Mouse (Mus musculus): ENCODE measurements around the gene Nat8f2. TPM values are rescaled to one million over a fixed set of nuclear protein-coding genes. Genes with fewer than 3 reads are reported as not detected.

The Nat8f2 gene
- polyA plus RNA-seq, 1 experiment from 2014 or later = not detected

DNA sequence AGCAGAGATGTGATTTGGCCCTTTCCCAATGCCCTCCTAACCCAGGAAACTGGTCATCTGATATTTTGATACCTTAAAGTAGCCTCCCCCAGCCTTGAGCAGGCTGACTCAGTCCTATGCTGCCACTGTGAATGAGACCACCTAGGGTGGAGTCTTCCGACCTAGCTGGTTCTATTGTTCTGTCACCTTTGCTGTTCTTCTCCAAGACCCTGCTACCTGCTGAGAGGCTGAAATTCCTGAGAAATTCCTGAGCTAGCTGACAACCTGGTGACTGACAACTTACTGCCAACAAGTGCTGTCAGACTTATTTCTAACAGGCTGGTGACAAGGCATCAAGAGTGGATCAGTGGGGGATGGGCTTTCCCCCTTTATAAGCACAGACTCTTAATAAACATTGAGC, 50.6 kb downstream of the Nat8f2 start:
- Histone ChIP-seq H3K4me3 (ENCODE audit: control insufficient read depth in 1 of 2, insufficient read depth in 1 of 2, low read depth in 1 of 2, low read length in 2 of 2) (no peak overlapping the region), H3K27ac (replicated peaks in 1 of 2; ENCODE audit: control insufficient read depth in 1 of 2, insufficient read depth in 1 of 2, low read depth in 2 of 2, low read length in 2 of 2) (no peak overlapping the region), H3K9me3 (ENCODE audit: control insufficient read depth, low read length) (no peaks in the 10 kb centered on the region), H3K36me3 (ENCODE audit: control insufficient read depth, insufficient read depth, low read length) (no peaks in the 10 kb centered on the region), H3K27me3 (ENCODE audit: control insufficient read depth, insufficient read depth, low read length) (no peaks in the 10 kb centered on the region), H3K9ac (ENCODE audit: low read length) (no peak overlapping the region), H3K4me1 (ENCODE audit: control insufficient read depth in 2 of 2, insufficient read depth in 2 of 2, low read length in 2 of 2) (no peaks in the 10 kb centered on the region), H3K4me2 (ENCODE audit: low read length) (no peak overlapping the region)
- 26% methylated on average over 1 of the region's 1 CpGs for WGBS
- no peak for ATAC-seq (ENCODE audit: insufficient number of reproducible peaks, insufficient read depth, low FRiP score, low read depth)

Other genes with a start within 250 kb of the Nat8f2 start
- gene Nat8f7, start 156.0 kb downstream of the Nat8f2 start, polyA plus RNA-seq (2014; fragmentation: Nextera tagmentation; extraction: Ambion mirVana) = not detected in 2 replicates
- not detected in 2 replicates for gene Nat8f3, start 103.4 kb downstream of the Nat8f2 start, polyA plus RNA-seq (2014; fragmentation: Nextera tagmentation; extraction: Ambion mirVana)
- not detected in 2 replicates for gene Nat8f6, start 48.2 kb downstream of the Nat8f2 start, polyA plus RNA-seq (2014; fragmentation: Nextera tagmentation; extraction: Ambion mirVana)
- gene Nat8f5, start 48.2 kb downstream of the Nat8f2 start, polyA plus RNA-seq (2014; fragmentation: Nextera tagmentation; extraction: Ambion mirVana) = not detected in 2 replicates
- gene Nat8, start 37.1 kb downstream of the Nat8f2 start, polyA plus RNA-seq (2014; fragmentation: Nextera tagmentation; extraction: Ambion mirVana) = not detected in 2 replicates
- gene Nat8f4, start 35.7 kb upstream of the Nat8f2 start, polyA plus RNA-seq (2014; fragmentation: Nextera tagmentation; extraction: Ambion mirVana) = 2.6 TPM in 2 replicates
- gene Tprkb, start 42.7 kb upstream of the Nat8f2 start, polyA plus RNA-seq (2014; fragmentation: Nextera tagmentation; extraction: Ambion mirVana) = 23.9 TPM in 2 replicates
- gene Nat8f1, start 46.5 kb upstream of the Nat8f2 start, polyA plus RNA-seq (2014; fragmentation: Nextera tagmentation; extraction: Ambion mirVana) = 4.3 and 5.4 TPM in 2 replicates
- gene Dusp11, start 92.5 kb upstream of the Nat8f2 start, polyA plus RNA-seq (2014; fragmentation: Nextera tagmentation; extraction: Ambion mirVana) = 49.8 TPM in 2 replicates
- gene Figla, start 147.0 kb upstream of the Nat8f2 start, polyA plus RNA-seq (2014; fragmentation: Nextera tagmentation; extraction: Ambion mirVana) = not detected in 2 replicates
- gene Add2, start 159.5 kb upstream of the Nat8f2 start, polyA plus RNA-seq (2014; fragmentation: Nextera tagmentation; extraction: Ambion mirVana) = 1.7 and 2.3 TPM in 2 replicates